Mouse (Mus musculus): ENCODE measurements around the gene Capn2. TPM values are rescaled to one million over a fixed set of nuclear protein-coding genes. Genes with fewer than 3 reads are reported as not detected.
A peak's percentile ranks its signal among the peaks of the same experiment; 100 is the strongest.

The Capn2 gene
- total RNA-seq, 2 experiments from 2014 or later, result 55.6 to 59.4 TPM

DNA sequence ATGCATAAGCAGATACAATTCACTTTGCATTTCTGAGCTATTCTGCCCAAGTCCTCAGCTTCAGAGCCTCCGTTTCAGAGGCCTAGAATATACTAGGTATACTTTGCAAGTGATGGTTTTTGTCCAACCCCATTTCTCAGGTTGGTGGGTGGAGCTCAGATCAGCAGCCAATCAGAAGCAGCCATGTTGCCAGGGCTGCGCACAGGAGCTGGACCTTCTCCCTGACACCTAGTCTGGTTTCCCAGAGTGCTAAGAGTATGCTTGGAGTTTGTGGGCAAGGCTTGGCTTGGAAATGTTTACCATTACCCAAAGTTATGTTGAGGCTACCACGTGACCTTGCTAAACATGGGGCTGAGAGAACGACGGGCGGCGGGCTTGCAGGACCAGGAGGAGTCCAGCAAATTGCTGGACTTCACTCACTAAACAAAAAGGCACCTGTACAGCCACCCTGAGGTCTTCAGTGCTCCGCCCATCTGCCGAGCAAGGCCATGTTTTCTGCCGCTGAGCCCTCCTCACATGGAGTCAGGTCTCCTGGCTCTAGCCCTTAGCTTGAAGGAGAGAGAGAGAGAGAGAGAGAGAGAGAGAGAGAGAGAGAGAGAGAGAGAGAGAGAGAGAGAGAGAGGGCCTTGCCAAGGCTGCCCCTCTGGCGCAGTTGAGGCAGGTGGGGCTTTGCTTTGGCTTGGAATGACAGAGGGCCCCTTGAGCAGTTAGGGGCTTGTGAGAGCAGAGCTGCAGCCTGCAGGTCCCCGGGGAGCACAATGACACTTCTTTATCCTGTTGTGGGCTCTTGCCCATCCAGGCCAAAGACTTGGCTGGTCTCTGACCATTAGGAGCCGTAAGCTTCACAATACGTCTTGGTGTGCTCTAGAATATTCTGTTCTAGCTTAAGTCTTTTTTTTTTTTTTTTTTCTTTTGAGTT is 34.2 kb downstream of the Capn2 start:
- DNase-seq (ENCODE audit: low spot score in 2 of 2), result peak in 1 of 2 experiments; percentile 62
- intact Hi-C loops (cut with DNase I), result no loop called here

DNA sequence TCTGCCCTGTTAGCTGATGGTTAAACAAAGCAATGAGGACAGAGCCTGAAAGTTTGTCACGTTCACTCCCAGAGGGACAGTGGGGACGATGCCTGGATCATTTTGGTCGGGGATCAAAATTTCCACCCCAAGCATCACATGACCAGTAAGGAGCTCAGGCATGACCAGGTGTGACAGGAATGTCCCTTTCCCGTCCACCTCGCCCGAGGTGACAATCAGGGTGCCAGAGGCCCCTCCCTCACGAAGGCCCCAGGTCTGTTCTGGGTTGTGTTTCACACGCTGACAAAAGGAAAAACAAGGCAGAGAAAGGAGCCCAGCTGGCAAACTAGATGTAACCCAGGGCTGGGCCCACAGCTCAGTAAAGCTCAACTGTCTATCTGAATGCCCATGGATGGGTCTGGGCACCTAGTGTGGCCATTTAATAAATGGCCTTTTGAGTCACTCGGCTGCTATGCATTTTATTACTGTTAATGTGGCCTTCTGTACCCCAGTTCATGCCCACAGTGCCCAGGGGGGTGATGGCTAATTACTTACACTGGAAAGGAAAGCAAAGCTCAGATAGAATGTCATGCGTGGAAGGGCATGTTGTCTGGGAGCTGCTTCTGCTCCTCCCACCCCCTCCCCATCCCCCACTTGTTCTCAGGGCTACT is 35.6 kb downstream of the Capn2 start:
- DNase-seq (ENCODE audit: low spot score in 2 of 2), result no peak
- intact Hi-C loops (cut with DNase I), result no loop called here

DNA sequence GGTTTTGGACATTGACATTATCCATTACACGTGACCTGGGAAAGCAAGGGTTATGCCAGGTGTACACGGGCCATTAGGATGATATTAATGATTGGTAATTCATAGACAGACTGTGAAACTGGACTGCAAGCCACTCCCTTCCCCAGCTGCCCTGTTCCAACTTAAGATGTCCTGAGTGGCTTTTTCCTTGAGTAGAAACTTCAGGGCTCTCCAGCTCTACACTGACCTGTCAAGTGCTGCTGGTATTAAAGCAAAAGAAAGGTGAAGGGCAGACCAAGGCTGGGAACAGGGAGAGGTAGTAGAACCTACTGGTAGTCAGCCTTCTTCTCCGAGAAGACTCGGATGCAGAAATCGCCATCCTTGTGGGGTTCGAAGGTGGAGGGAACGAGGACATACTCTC is 36.3 kb downstream of the Capn2 start:
- no peak for DNase-seq (ENCODE audit: low spot score in 2 of 2)
- intact Hi-C loops (cut with DNase I), result no loop called here

DNA sequence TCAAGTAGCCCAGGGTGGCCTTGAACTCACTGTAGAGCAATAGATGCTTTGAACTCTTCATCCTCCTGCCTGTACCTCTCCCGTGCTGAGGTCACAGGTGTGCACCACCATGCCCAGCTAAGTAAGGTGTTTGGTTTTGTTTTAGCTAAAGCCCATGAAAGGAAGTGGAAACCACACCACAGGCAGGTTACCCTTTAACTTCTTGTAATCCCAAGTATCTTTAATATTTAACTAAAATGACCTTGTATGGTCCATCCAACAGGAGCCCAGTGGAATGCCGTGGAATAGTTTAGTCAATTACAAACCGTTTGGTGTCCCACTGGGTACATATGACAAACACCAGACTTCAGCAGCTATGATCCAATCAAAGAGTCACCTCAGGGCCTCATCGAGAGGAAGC is 38.5 kb downstream of the Capn2 start:
- intact Hi-C loops (cut with DNase I), result no loop called here
- DNase-seq (ENCODE audit: low spot score in 2 of 2), result no peak

DNA sequence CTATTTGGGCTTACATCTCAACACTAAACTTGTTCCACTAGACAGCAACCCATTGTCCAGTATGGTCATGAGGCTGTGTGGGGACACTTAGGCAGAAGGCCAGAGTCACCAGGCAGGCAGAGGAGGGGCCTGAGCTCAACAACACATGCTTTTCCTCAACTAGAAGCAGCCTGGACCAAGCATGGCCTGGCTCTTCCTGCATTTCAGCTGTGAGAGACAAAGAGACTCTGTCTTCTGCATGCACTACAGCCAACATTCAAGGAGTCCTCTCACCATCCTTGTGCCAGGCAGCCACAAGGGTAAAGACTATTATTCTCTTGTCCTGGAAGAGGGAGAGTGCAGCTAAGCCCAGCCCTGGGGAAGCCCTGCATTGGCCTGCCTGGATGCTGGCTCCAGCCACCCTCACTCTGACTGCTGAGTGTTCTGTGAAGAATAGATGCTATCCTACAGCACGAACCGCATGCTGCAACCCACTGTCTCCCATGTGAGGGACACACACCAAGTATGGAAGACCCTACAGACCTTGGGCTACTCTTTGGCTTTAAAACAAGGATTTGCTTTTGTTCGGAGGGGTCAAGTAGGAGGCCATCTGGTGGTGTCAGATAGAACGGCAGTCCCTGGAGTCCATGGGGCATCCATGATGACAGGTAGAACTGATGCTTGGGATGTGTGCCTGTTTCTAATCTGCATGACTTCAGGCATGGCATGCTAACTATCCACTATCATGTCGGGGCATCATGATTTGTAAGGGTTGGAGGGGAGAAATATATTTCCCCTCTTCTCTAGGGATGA is 42.2 kb downstream of the Capn2 start:
- intact Hi-C loops (cut with DNase I), result no loop called here
- DNase-seq (ENCODE audit: low spot score in 2 of 2), result peak in 1 of 2 experiments; percentile 50

DNA sequence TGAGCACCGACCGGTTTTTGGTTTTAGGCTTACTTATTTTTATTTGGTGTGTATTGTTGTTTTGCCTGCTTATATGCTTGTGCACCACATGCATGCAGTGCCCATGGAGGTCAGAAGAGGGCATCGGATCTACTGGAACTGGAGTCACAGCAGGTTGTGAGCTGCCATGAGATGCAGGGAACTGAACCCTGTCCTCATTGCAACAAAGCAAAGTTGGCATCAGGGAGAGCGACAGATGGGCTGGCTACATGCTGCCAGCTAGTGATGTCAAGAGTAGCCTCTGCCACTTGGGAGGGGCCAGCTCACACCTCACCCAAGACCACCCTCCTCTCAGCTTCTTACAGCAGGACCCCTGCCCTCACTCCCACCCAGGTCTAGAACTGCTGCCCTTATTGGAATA is 51.4 kb downstream of the Capn2 start:
- intact Hi-C loops (cut with DNase I), result no loop called here
- no peak for DNase-seq (ENCODE audit: low spot score in 2 of 2)

DNA sequence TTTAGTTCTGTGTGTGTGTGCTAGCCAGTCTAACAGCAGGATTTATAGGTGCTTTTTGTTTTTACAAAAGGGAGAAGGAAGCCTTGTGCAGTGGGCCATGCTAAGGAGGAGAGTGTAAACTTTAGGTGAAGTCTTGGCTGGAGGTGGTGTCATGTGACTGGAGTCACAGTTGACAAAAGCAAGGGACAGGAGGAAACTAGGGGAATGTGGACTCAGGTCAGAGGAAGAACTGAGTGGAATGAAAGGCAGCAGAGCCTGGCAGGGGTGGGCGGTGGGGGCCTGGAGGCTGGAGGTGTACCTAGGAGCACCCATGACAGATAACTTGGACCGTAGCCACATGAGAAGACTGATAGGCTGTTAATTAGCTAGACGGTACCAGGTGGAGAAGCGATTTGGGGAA is 52.1 kb downstream of the Capn2 start:
- intact Hi-C loops (cut with DNase I), result no loop called here
- no peak for DNase-seq (ENCODE audit: low spot score in 2 of 2)

DNA sequence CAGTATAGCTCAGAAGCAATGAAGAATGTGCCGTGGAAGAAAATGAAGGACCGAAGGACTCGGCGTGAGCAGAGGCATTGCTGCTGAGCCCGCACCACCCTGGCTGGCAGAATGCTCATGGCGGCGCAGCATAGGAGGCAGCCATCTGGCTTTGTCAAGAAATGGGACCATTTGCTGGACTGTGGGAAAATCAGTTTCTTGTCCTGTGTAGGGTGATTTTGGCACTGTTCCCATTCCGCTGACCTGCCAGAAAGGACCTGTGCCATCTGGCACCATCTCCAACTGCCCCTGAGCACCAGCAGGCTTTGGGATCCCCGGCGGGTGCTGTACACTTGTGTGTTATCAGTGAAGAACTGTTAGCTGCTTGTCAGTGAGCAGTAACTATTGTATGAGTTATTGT is 55.6 kb downstream of the Capn2 start:
- DNase-seq (ENCODE audit: low spot score in 2 of 2), result peak; percentile 23 to 40
- intact Hi-C loops (cut with DNase I), result no loop called here

DNA sequence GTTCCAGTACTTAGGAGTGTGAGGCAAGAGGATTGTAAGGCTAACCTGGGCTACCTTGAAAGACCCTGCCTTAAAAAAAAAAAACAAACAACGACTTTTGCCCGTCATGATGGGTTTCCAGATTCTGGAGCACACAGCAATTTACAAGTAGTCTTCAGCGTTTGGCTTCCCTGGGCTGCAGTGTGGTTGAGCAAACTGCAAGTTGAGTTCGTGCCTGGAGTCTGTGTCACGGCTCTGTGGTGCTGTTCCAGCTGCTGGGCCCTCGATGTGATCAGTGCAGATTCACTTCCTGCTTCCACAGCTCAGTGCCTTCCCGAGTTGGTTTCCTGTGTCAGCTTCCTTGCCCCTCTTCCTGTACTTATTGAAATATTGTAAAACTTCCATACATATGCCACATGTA is 56.1 kb downstream of the Capn2 start:
- DNase-seq (ENCODE audit: low spot score in 2 of 2), result no peak
- intact Hi-C loops (cut with DNase I), result no loop called here

DNA sequence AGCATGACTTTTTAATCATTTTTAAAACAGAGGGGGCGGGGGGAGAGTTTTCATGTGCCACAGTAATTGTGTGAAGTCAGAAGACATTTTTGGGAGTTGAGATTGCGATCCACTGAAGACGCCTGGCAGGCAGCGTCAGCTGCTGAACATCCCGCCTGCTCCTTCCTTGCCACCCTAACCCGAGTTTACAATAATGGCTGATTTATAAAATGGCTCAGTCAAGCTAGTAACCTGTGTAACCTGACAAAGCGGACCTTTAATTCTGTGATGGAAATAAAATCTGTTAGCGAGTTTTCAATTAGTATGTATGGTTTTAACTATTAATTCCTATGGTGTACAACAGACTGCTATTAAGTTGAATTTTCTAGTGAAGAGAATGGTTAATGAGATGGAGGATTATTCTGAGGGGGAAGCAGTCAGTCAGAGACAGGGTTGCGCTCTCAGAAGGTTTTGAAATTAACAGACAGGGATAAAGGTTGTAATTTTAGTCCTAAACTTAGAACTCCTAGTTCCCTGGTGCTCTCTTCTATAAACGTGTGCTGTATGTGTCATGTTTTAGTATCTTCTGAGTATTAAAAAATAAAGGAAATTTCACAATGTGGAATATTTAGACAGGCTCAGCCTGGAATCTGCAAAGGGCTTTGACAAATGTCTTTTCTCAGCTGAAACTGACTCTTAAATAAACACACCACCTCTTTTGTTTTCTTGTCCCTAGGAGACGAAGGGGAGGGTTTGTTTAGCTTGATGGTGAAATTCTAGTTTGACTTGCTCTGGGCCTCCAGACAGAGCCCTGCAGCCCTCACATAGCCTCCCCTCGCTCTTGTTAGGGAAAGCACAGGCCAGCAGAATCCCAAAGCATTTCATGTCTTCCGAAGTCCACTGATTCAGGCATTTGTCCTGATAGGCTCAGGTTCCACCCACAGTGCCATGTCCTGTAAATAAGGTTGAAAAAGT is 56.8 kb downstream of the Capn2 start:
- no peak for DNase-seq (ENCODE audit: low spot score in 2 of 2)
- intact Hi-C loops (cut with DNase I), result no loop called here

DNA sequence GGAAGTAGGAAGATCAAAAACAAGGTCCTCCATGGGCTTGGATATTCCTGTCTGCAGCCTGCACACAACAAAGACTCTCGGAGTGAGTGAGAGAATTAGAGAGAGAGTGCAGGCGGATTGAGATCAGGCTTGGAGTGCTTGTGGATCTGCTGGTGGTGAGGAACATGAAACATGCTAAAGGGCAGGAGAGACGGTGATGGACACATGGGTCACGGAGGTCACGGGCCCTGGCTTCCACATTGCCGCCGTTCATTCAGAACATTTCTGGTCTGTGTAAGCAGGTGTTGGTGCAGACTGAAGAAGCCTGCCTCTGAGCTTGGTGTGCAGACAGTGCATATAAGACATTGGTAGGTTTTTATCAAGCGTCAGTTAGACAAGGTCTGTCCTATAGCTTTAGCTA is 58.0 kb downstream of the Capn2 start:
- intact Hi-C loops (cut with DNase I), result no loop called here
- DNase-seq (ENCODE audit: low spot score in 2 of 2), result no peak

DNA sequence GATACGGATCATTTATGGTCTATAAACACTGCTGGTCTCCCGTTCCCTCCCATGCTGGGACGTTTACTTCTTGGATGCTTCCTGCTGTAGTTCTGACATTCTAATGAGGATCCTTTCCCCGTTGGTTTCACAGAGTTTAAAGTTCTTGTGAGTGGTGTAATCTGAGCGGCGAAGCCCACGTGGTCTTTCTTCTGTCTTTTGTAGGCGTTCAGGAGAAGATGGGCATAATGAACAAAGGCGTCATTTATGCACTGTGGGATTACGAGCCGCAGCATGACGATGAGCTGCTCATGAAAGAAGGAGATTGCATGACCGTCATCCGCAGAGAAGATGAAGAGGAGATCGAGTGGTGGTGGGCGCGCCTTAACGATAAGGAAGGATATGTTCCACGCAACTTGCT is 58.9 kb downstream of the Capn2 start:
- intact Hi-C loops (cut with DNase I), result no loop called here
- no peak for DNase-seq (ENCODE audit: low spot score in 2 of 2)

DNA sequence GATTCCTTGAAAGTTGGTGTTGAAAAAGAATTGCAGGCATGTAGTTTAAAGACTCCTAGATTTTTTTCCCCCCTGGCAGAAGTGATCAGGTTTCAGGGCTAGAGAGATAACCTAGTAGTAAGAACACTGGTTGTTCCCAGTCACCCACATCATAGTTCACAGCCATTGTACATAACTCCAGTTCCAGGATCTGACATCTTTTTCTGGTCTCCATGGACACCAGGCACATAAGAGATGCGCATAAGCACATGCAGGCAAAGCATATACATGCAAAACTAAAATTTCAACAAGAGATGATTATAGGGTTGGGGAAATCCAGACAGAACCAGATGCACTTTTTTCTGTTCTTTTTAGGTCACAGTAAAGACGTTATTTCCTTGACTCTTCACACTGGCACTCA is 62.3 kb downstream of the Capn2 start:
- peak in 1 of 2 experiments; percentile 39 for DNase-seq (ENCODE audit: low spot score in 2 of 2)
- intact Hi-C loops (cut with DNase I), result no loop called here

DNA sequence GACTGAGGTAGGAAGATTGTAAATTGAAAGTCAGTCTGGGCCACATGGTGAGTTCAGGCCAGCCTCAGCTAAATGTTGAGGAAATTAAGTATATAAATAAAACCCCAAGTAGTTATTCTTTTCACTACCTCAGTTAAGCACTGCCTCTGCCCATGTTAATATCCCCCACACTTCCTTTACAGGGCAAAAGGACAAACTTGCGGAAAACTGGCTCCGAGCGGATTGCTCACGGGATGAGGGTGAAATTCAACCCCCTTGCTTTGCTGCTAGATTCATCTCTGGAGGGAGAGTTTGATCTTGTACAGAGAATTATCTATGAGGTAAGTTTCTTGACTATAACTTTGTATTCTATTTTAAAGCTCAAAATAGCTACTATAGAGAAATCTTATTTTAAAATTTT is 64.9 kb downstream of the Capn2 start:
- intact Hi-C loops (cut with DNase I), result no loop called here
- no peak for DNase-seq (ENCODE audit: low spot score in 2 of 2)

DNA sequence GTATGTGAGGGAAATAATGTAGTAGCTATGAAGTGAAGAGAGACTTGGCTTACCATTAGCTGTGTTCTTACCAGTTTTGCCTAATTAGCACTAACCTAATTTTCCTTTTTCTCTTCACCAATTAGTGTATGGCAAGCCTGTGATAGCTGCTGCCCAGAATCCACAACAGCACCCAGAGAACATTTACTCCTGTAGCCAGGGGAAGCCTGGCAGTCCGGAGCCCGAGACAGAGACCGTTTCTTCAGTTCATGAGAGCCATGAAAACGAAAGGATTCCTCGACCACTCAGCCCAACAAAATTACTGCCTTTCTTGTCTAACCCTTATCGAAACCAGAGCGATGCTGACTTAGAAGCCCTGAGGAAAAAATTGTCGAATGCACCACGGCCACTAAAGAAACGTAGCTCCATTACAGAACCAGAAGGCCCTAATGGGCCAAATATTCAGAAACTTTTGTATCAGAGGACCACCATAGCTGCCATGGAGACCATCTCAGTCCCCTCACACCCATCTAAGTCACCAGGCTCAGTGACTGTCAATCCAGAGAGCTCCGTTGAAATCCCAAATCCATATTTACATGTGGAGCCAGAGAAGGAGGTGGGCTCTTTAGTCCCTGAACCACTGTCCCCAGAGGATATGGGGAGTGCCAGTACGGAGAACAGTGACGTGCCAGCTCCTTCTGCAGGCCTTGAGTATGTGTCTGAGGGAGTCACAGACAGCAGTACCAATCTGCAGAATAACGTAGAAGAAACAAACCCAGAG is 69.0 kb downstream of the Capn2 start:
- intact Hi-C loops (cut with DNase I), result no loop called here
- DNase-seq (ENCODE audit: low spot score in 2 of 2), result peak in 1 of 2 experiments; percentile 21

DNA sequence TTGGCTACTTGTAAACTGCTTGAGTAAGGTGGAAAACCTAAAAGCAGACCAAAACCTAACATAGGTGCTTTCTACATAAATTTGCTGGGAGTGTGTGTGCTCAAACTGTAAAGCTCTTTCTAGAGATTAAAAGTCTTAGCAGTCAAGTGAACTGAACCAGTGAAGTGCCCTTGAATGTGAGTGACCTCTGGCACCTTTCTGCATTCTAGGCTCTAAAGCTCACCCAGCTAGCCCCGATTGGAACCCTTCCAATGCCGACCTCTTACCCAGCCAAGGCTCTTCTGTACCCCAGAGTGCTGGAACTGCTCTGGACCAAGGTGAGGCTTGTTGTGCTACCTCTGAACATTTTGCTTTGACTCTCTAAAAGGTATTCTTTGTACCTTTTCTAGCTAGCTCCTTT is 73.3 kb downstream of the Capn2 start:
- DNase-seq (ENCODE audit: low spot score in 2 of 2), result no peak
- intact Hi-C loops (cut with DNase I), result no loop called here

DNA sequence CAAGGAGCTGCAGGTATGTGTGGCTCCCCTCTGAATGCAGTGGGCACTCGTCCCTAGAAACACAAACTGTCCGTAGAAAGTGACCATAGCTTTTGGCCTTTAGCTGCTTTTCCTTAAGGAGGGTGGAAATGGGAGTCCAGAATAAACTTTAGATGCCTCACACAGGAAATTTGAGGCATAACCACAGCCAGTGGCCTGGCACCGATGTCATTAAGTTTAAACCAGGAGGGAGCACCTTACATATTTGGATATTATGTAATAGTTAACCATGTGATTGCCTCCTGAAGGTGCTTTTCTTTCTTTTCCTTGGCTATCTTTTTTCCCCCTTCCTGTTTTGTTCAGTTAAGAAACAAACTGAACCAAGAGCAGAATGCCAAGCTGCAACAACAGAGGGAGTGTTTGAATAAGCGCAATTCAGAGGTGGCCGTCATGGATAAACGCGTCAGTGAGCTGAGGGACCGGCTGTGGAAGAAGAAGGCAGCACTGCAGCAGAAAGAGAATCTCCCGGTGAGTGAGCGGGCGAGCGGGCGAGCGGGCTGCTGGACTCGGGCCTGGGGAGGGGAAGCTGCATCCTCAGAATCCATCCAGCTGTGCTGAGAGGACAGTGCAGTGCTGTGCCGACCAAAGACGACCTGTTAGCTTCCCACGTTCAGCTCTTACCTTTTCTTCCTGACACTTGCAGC is 75.5 kb downstream of the Capn2 start:
- intact Hi-C loops (cut with DNase I), result no loop called here
- DNase-seq (ENCODE audit: low spot score in 2 of 2), result no peak
